Mouse (Mus musculus) lung, postnatal 25 days (tissue): ENCODE measurements at regions not wholly inside any gene's neighbourhood (a gene's known extent, or its start where the extent isn't known, plus 50 kb on each side); places are given as distances from the start of the nearest gene placed in this dataset.

Experiments
- DNase-seq: peaks from one replicate; pipeline ENCODE4 v3.0.0; 2022; ENCODE audit warnings: low spot score

- DNase-seq = peak; percentile 18
Observed at GRCm38 (mm10) chr2:178542032-178542431, 111.7 kb downstream of the Cdh26 start.

- no peak for DNase-seq
Observed at GRCm38 (mm10) chr2:178544411-178544810, 114.1 kb downstream of the Cdh26 start.

GRCm38 (mm10) chr2:178545601-178546352 lies 115.4 kb downstream of the Cdh26 start:
- no peak for DNase-seq

GRCm38 (mm10) chr2:178546353-178546720 lies 116.0 kb downstream of the Cdh26 start:
- no peak for DNase-seq

- DNase-seq = no peak
Observed at GRCm38 (mm10) chr2:178546888-178547287, 116.6 kb downstream of the Cdh26 start.

GRCm38 (mm10) chr2:178548937-178549336 lies 118.6 kb downstream of the Cdh26 start:
- DNase-seq = no peak

GRCm38 (mm10) chr2:178553736-178554135 lies 123.4 kb downstream of the Cdh26 start:
- no peak for DNase-seq

GRCm38 (mm10) chr2:178555692-178556340 lies 125.5 kb downstream of the Cdh26 start:
- no peak for DNase-seq

- no peak for DNase-seq
Observed at GRCm38 (mm10) chr2:178557934-178558333, 127.6 kb downstream of the Cdh26 start.

GRCm38 (mm10) chr2:178563287-178563686 lies 133.0 kb downstream of the Cdh26 start:
- no peak for DNase-seq

GRCm38 (mm10) chr2:178565368-178565818 lies 135.1 kb downstream of the Cdh26 start:
- DNase-seq = no peak

- DNase-seq = no peak
Observed at GRCm38 (mm10) chr2:178567493-178567892, 137.2 kb downstream of the Cdh26 start.

GRCm38 (mm10) chr2:178572301-178572700 lies 142.0 kb downstream of the Cdh26 start:
- no peak for DNase-seq

- peak; percentile 46 for DNase-seq
Observed at GRCm38 (mm10) chr2:178574859-178575258, 144.5 kb downstream of the Cdh26 start.

GRCm38 (mm10) chr2:178575403-178575802 lies 145.1 kb downstream of the Cdh26 start:
- no peak for DNase-seq

- DNase-seq = no peak
Observed at GRCm38 (mm10) chr2:178576067-178576466, 145.7 kb downstream of the Cdh26 start.

- DNase-seq = no peak
Observed at GRCm38 (mm10) chr2:178579571-178579970, 149.2 kb downstream of the Cdh26 start.

GRCm38 (mm10) chr2:178581306-178581705 lies 151.0 kb downstream of the Cdh26 start:
- peak; percentile 10 for DNase-seq

GRCm38 (mm10) chr2:178584970-178585566 lies 154.7 kb downstream of the Cdh26 start:
- no peak for DNase-seq

GRCm38 (mm10) chr2:178587134-178587636 lies 156.9 kb downstream of the Cdh26 start:
- no peak for DNase-seq

- no peak for DNase-seq
Observed at GRCm38 (mm10) chr2:178593743-178594142, 163.4 kb downstream of the Cdh26 start.

GRCm38 (mm10) chr2:178594177-178594576 lies 163.8 kb downstream of the Cdh26 start:
- DNase-seq = peak; percentile 7
